Mouse (Mus musculus) liver, embryonic 11.5 days (tissue): Measurements from ENCODE around the gene Brd3. TPM values are rescaled to one million over a fixed set of nuclear protein-coding genes. Genes with fewer than 3 reads are reported as not detected.

ENCODE experiments used
- ATAC-seq: fragments of 200-750 bp; cut with Nextera tagmentation; replicated peaks from 2 replicates; pipeline ENCODE4 v1.8.0; 2017; ENCODE audit warnings: moderate number of reproducible peaks, mild to moderate bottlenecking, moderate TSS enrichment, moderate library complexity; ENCODE audit not compliant: low FRiP score
- DNase-seq: peaks from one replicate; pipeline ENCODE4 v3.0.0-alpha.2; 2017; ENCODE audit warnings: low spot score
- H3K27ac ChIP-seq: fragments of 300-500 bp; sonication (generic); 2 replicates; pipeline ENCODE4 v1.5.1; 2014; ENCODE audit warnings: mild to moderate bottlenecking, low read depth, low read length, control low read depth
- H3K27me3 ChIP-seq: fragments of 300-500 bp; sonication (generic); replicated peaks from 2 replicates; pipeline ENCODE4 v1.6.1; 2014; ENCODE audit warnings: low read length, mixed read lengths; ENCODE audit not compliant: control insufficient read depth, insufficient read depth
- H3K36me3 ChIP-seq: fragments of 300-500 bp; sonication (generic); 2 replicates; pipeline ENCODE4 v1.6.1; 2014; ENCODE audit warnings: mild to moderate bottlenecking, low read length, moderate library complexity, mixed read lengths; ENCODE audit not compliant: control insufficient read depth, insufficient read depth
- H3K4me1 ChIP-seq: fragments of 300-500 bp; sonication (generic); replicated peaks from 2 replicates; pipeline ENCODE4 v1.6.1; 2014; ENCODE audit warnings: low read length, mixed read lengths; ENCODE audit not compliant: control insufficient read depth, insufficient read depth
- H3K4me2 ChIP-seq: fragments of 300-500 bp; sonication (generic); 2 replicates; pipeline ENCODE4 v1.6.1; 2014; ENCODE audit warnings: mild to moderate bottlenecking, control low read depth, moderate library complexity
- H3K4me3 ChIP-seq: fragments of 300-500 bp; sonication (generic); 2 replicates; pipeline ENCODE4 v1.5.1; 2014; ENCODE audit warnings: low read depth, low read length, control low read depth
- H3K9ac ChIP-seq: fragments of 300-500 bp; sonication (generic); 2 replicates; pipeline ENCODE4 v1.6.1; 2014; ENCODE audit warnings: low read depth, low read length, control low read depth
- H3K9me3 ChIP-seq: fragments of 300-500 bp; sonication (generic); 2 replicates; pipeline ENCODE4 v1.6.1; 2016; ENCODE audit warnings: low read length, inconsistent platforms, mixed read lengths; ENCODE audit not compliant: control insufficient read depth
- WGBS: fragments of 180-500 bp; shearing (Covaris S2); extraction: QIAGEN DNeasy Blood & Tissue Kit; methylation state at CpG from one replicate; pipeline ENCODE4 v1.1.7; 2014; 5-methylcytosine and 5-hydroxymethylcytosine counted together
- polyA plus RNA-seq: library from polyadenylated mRNA; unstranded; fragments of >200 nt; fragmentation: Nextera tagmentation; extraction: Ambion mirVana; gene quantifications from 2 replicates; pipeline ENCODE4 v1.2.1, GENCODE M21; 2014

Brd3 gene
- polyA plus RNA-seq, 1 experiment from 2014 or later = 113 TPM

- H3K4me1 ChIP-seq = peaks cover 7% of the 10 kb centered on the region
- H3K36me3 ChIP-seq = no peaks in the 10 kb centered on the region
- WGBS = 72% methylated on average over 4 of the region's 4 CpGs
- H3K9me3 ChIP-seq = no peaks in the 10 kb centered on the region
- no peaks in the 10 kb centered on the region for H3K27me3 ChIP-seq
- DNase-seq (no peak), ATAC-seq (no peak)
- no peak overlapping the region for H3K4me2 ChIP-seq
- H3K27ac ChIP-seq = no peak overlapping the region
- H3K9ac ChIP-seq = no peak overlapping the region
- no peak overlapping the region for H3K4me3 ChIP-seq
Measured at GRCm38 (mm10) chr2:27480367-27480766, 27.1 kb downstream of the Brd3 start.

- Histone ChIP-seq H3K4me2 (no peak overlapping the region), H3K9me3 (no peaks in the 10 kb centered on the region), H3K9ac (no peak overlapping the region), H3K4me1 (peaks cover 7% of the 10 kb centered on the region), H3K36me3 (no peaks in the 10 kb centered on the region), H3K27me3 (no peaks in the 10 kb centered on the region), H3K27ac (no peak overlapping the region; the same call in 1 of the 2 replicates), H3K4me3 (no peak overlapping the region)
- WGBS = 54% methylated on average over 4 of the region's 4 CpGs
- DNase-seq (no peak), ATAC-seq (no peak)
Measured at GRCm38 (mm10) chr2:27479821-27480220, 27.6 kb downstream of the Brd3 start.

GRCm38 (mm10) chr2:27476303-27477192 is 30.9 kb downstream of the Brd3 start:
- ATAC-seq = no peak
- 37% methylated on average over 11 of the region's 11 CpGs for WGBS
- peak overlapping the region; percentile 94 for H3K4me3 ChIP-seq
- H3K27ac ChIP-seq = peak overlapping the region; percentile 89; the same call in 1 of the 2 replicates
- peak overlapping the region; percentile 66 for H3K9ac ChIP-seq
- no peaks in the 10 kb centered on the region for H3K27me3 ChIP-seq
- peak overlapping the region; percentile 75 for H3K4me2 ChIP-seq
- peaks cover 33% of the 10 kb centered on the region for H3K4me1 ChIP-seq
- H3K36me3 ChIP-seq = no peaks in the 10 kb centered on the region
- DNase-seq = no peak
- H3K9me3 ChIP-seq = no peaks in the 10 kb centered on the region

- Histone ChIP-seq H3K4me1 (peaks cover 41% of the 10 kb centered on the region), H3K4me2 (peak overlapping the region; percentile 75), H3K4me3 (peak overlapping the region; percentile 94), H3K9ac (peak overlapping the region; percentile 87), H3K9me3 (no peaks in the 10 kb centered on the region), H3K36me3 (peaks cover 2% of the 10 kb centered on the region; the same call in 1 of the 2 replicates), H3K27me3 (no peaks in the 10 kb centered on the region), H3K27ac (peak overlapping the region; percentile 89)
- peak; percentile 96 for ATAC-seq
- under 1% methylated on average over 90 of the region's 96 CpGs for WGBS
- peak; percentile 87 for DNase-seq
Measured at GRCm38 (mm10) chr2:27475495-27476302, 31.8 kb downstream of the Brd3 start.

GRCm38 (mm10) chr2:27474621-27475484 is 32.6 kb downstream of the Brd3 start:
- ATAC-seq (peak; percentile 1), DNase-seq (peak; percentile 71)
- under 1% methylated on average over 80 of the region's 84 CpGs for WGBS

GRCm38 (mm10) chr2:27473911-27474310 is 33.6 kb downstream of the Brd3 start:
- 40% methylated on average over 4 of the region's 4 CpGs for WGBS
- DNase-seq (no peak), ATAC-seq (no peak)
- Histone ChIP-seq H3K9ac (peak overlapping the region; percentile 87), H3K27me3 (no peaks in the 10 kb centered on the region), H3K4me1 (peaks cover 59% of the 10 kb centered on the region), H3K4me3 (peak overlapping the region; percentile 94), H3K36me3 (peaks cover 2% of the 10 kb centered on the region; the same call in 1 of the 2 replicates), H3K9me3 (no peaks in the 10 kb centered on the region), H3K4me2 (peak overlapping the region; percentile 75), H3K27ac (no peak overlapping the region)

More at GRCm38 (mm10) chr2:27474621-27475484, 32.6 kb downstream of the Brd3 start:
- Histone ChIP-seq H3K9ac (peak overlapping the region; percentile 87), H3K27me3 (no peaks in the 10 kb centered on the region), H3K4me2 (peak overlapping the region; percentile 75), H3K9me3 (no peaks in the 10 kb centered on the region), H3K36me3 (peaks cover 2% of the 10 kb centered on the region; the same call in 1 of the 2 replicates), H3K4me1 (peaks cover 50% of the 10 kb centered on the region), H3K4me3 (peak overlapping the region; percentile 94), H3K27ac (peak overlapping the region; percentile 89)

GRCm38 (mm10) chr2:27473061-27473765 is 34.2 kb downstream of the Brd3 start:
- Histone ChIP-seq H3K27me3 (no peaks in the 10 kb centered on the region), H3K4me2 (peak overlapping the region; percentile 75), H3K9ac (peak overlapping the region; percentile 15; the same call in 1 of the 2 replicates), H3K36me3 (peaks cover 2% of the 10 kb centered on the region; the same call in 1 of the 2 replicates), H3K4me3 (peak overlapping the region; percentile 94; the same call in 1 of the 2 replicates), H3K27ac (peak overlapping the region; percentile 6; the same call in 1 of the 2 replicates), H3K9me3 (no peaks in the 10 kb centered on the region), H3K4me1 (peaks cover 64% of the 10 kb centered on the region)
- no peak for DNase-seq
- ATAC-seq = no peak
- 63% methylated on average over 7 of the region's 7 CpGs for WGBS
